Mouse (Mus musculus) C2C12 (cell line): ENCODE results near the gene Plekhs1. TPM values are rescaled to one million over a fixed set of nuclear protein-coding genes. Genes with fewer than 3 reads are reported as not detected.

Experiments
- H3K27me3 ChIP-seq: one replicate; pipeline ENCODE4 v1.6.1; 2011; ENCODE audit not compliant: control insufficient read depth, insufficient read depth, insufficient read length
- H3K36me3 ChIP-seq: one replicate; pipeline ENCODE4 v1.6.1; 2011; ENCODE audit not compliant: control insufficient read depth, insufficient read depth
- H3K4me3 ChIP-seq: one replicate; pipeline ENCODE4 v1.5.1; 2011; ENCODE audit warnings: mild to moderate bottlenecking, control low read depth; ENCODE audit not compliant: poor library complexity, insufficient read depth, severe bottlenecking
- H3K79me2 ChIP-seq: one replicate; pipeline ENCODE4 v1.6.1; 2011; ENCODE audit not compliant: control insufficient read depth, insufficient read depth
- H3K79me3 ChIP-seq: one replicate; pipeline ENCODE4 v1.6.1; 2011; ENCODE audit warnings: low read depth, control low read depth
- H3ac ChIP-seq: one replicate; pipeline ENCODE3; 2011; ENCODE audit warnings: low read depth; ENCODE audit not compliant: control insufficient read depth, insufficient read length
- CEBPB ChIP-seq: IDR thresholded peaks from one replicate; pipeline ENCODE4 v1.6.1; 2011; ENCODE audit warnings: low read depth, mild to moderate bottlenecking, control low read depth, moderate library complexity
- CTCF ChIP-seq: IDR thresholded peaks from one replicate; pipeline ENCODE4 v1.5.1; 2011; ENCODE audit not compliant: control insufficient read depth, insufficient read depth, insufficient read length
- FOSL1 ChIP-seq: IDR thresholded peaks from one replicate; pipeline ENCODE4 v1.8.0; 2011; ENCODE audit warnings: mild to moderate bottlenecking, low read length; ENCODE audit not compliant: poor library complexity, insufficient read depth, severe bottlenecking
- MAX ChIP-seq: IDR thresholded peaks from one replicate; pipeline ENCODE4 v1.6.1; 2011; ENCODE audit warnings: mild to moderate bottlenecking, control low read depth
- MYOD1 ChIP-seq: IDR thresholded peaks from one replicate; pipeline ENCODE4 v1.6.1; 2011; ENCODE audit warnings: low read depth; ENCODE audit not compliant: control insufficient read depth, insufficient read length
- MYOG ChIP-seq: IDR thresholded peaks from one replicate; pipeline ENCODE4 v1.6.1; 2011; ENCODE audit not compliant: control insufficient read depth, insufficient read length; ENCODE audit errors: extremely low read depth
- USF1 ChIP-seq: IDR thresholded peaks from one replicate; pipeline ENCODE4 v1.6.1; 2011; ENCODE audit warnings: low read depth, mild to moderate bottlenecking, control low read depth, moderate library complexity
- polyA plus RNA-seq: library from polyadenylated mRNA; unstranded; fragments of >200 nt; fragmentation: generic; extraction: Trizol; gene quantifications from one replicate; pipeline ENCODE4 v1.2.1, GENCODE M21; 2012; ENCODE audit warnings: missing spikeins

Gene Plekhs1
- polyA plus RNA-seq, 1 experiment, result not detected

DNA sequence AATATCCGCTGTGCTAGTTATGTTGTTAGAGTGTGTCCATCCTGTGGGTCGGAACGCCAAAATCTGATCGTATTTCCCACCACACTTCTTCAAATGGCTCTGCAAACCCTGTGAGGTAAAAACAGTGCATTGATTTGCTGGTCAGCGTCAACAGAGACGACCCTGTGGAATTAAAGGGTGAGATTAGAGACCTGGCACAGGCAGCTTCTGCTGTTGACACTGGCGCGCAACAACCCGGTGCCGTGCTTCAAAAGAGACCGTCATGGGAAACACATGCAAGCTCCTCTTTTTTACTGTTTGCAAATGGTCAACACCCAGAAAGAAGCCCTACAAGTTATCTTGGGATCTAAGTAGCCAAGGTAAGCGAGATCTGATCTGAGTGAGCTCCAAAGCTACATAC, 69.8 kb downstream of the Plekhs1 start:
- peaks cover 10% of the 10 kb centered on the region for H3K36me3 ChIP-seq
- H3K27me3 ChIP-seq, result no peaks in the 10 kb centered on the region
- no peaks in the 10 kb centered on the region for H3K79me3 ChIP-seq
- TF ChIP-seq CTCF, result no peak
- no peak for TF ChIP-seq MYOD1
- TF ChIP-seq USF1, result no peak
- TF ChIP-seq FOSL1, result no peak
- TF ChIP-seq CEBPB, result no peak
- no peak for TF ChIP-seq MYOG
- no peak for TF ChIP-seq MAX
- no peak overlapping the region for H3ac ChIP-seq
- no peak overlapping the region for H3K4me3 ChIP-seq
- no peaks in the 10 kb centered on the region for H3K79me2 ChIP-seq

GRCm38 (mm10) chr19:56533291-56534071, 72.0 kb downstream of the Plekhs1 start:
- no peaks in the 10 kb centered on the region for H3K27me3 ChIP-seq
- no peak overlapping the region for H3ac ChIP-seq
- no peaks in the 10 kb centered on the region for H3K79me2 ChIP-seq
- peaks cover 31% of the 10 kb centered on the region for H3K36me3 ChIP-seq
- TF ChIP-seq MAX, result no peak
- TF ChIP-seq FOSL1, result no peak
- no peak for TF ChIP-seq USF1
- no peak for TF ChIP-seq MYOD1
- TF ChIP-seq MYOG, result no peak
- no peak for TF ChIP-seq CEBPB
- no peaks in the 10 kb centered on the region for H3K79me3 ChIP-seq
- no peak overlapping the region for H3K4me3 ChIP-seq

GRCm38 (mm10) chr19:56534337-56534736, 72.9 kb downstream of the Plekhs1 start:
- H3K79me3 ChIP-seq, result no peaks in the 10 kb centered on the region
- no peaks in the 10 kb centered on the region for H3K27me3 ChIP-seq
- TF ChIP-seq MAX (no peak), CTCF (no peak), FOSL1 (no peak), MYOG (no peak), USF1 (no peak), MYOD1 (no peak), CEBPB (no peak)
- H3K36me3 ChIP-seq, result peaks cover 36% of the 10 kb centered on the region
- no peaks in the 10 kb centered on the region for H3K79me2 ChIP-seq
- H3ac ChIP-seq, result no peak overlapping the region
- no peak overlapping the region for H3K4me3 ChIP-seq

DNA sequence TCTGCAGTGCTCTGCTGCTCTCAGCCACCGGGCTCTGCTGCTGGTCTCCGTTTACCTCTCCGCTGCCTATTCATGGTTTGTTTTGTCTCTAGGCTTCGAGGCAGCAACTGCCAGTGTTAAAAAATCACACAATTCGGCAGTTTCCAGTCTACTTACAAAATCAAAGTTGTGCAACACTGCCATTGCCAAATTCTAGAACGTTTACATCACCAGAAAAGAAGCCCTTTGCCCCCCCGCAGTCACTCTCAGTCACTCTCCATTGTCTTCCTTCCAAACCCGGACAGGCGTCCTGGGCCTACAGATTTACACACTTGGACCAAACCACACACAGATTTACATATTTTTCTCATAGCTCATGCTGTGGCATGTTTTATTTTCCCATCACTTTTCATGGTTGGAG, 73.6 kb downstream of the Plekhs1 start:
- no peaks in the 10 kb centered on the region for H3K79me3 ChIP-seq
- no peak overlapping the region for H3ac ChIP-seq
- H3K36me3 ChIP-seq, result peaks cover 36% of the 10 kb centered on the region
- no peak overlapping the region for H3K4me3 ChIP-seq
- TF ChIP-seq USF1 (no peak), FOSL1 (no peak), CEBPB (no peak), MAX (no peak), CTCF (no peak), MYOG (no peak), MYOD1 (no peak)
- no peaks in the 10 kb centered on the region for H3K27me3 ChIP-seq
- H3K79me2 ChIP-seq, result no peaks in the 10 kb centered on the region

- Histone ChIP-seq H3K79me2 (no peaks in the 10 kb centered on the region), H3K4me3 (no peak overlapping the region)
- TF ChIP-seq USF1 (no peak), CEBPB (no peak), FOSL1 (no peak), CTCF (no peak), MYOD1 (no peak), MAX (no peak), MYOG (no peak)
Observed at GRCm38 (mm10) chr19:56535765-56536164, 74.3 kb downstream of the Plekhs1 start.

More at GRCm38 (mm10) chr19:56535765-56536164, 74.3 kb downstream of the Plekhs1 start:
- Histone ChIP-seq H3K27me3 (no peaks in the 10 kb centered on the region), H3K79me3 (no peaks in the 10 kb centered on the region), H3K36me3 (peaks cover 36% of the 10 kb centered on the region), H3ac (no peak overlapping the region)

Other genes starting within 250 kb of the Plekhs1 start
- gene Habp2, start 174.5 kb upstream of the Plekhs1 start, polyA plus RNA-seq, result 0.07 TPM
- 0.88 TPM for gene Nrap, start 71.6 kb upstream of the Plekhs1 start, polyA plus RNA-seq
- gene Casp7, start 64.5 kb upstream of the Plekhs1 start, polyA plus RNA-seq, result 9.1 TPM
- 4.9 TPM for gene Dclre1a, start 86.6 kb downstream of the Plekhs1 start, polyA plus RNA-seq
- gene Nhlrc2, start 86.6 kb downstream of the Plekhs1 start, polyA plus RNA-seq, result 6.8 TPM